Mouse (Mus musculus): ENCODE measurements around the gene Zc3h4. TPM values are rescaled to one million over a fixed set of nuclear protein-coding genes. Genes with fewer than 3 reads are reported as not detected.
A peak's percentile ranks its signal among the peaks of the same experiment; 100 is the strongest.

Gene Zc3h4
- total RNA-seq, 2 experiments from 2014 or later = 25.9 to 38.7 TPM

DNA sequence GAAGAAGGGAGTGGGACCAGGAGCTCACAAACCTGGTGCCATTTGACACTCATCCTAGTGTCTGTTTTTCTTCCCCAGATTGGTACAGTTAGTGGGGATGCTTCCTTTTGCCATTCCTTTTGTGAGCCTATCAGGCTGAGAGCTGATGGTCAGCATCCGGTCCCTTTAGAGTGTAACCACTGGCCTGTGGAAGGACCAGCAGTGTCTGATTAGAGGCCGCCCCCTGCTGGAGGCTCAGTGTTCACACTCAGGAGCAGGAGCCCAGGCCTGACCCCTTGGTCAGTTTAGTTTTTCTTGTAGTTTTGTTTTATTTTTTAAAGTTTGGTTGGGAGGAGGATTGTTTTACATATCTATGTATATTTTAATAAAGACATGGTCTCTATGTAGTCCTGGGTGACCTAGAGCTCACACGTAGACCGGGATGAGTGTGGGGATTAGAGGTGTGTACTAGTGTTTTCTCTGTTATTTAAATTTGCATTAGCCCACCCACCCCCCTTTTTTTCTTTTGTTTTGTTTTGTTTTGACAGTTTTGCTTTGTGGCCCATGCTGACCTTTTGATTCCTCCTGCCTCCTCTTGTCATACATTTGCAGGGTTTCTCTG, 25.5 kb downstream of the Zc3h4 start:
- peak; percentile 87 for ATAC-seq (replicated peaks; ENCODE audit: poor library complexity)

DNA sequence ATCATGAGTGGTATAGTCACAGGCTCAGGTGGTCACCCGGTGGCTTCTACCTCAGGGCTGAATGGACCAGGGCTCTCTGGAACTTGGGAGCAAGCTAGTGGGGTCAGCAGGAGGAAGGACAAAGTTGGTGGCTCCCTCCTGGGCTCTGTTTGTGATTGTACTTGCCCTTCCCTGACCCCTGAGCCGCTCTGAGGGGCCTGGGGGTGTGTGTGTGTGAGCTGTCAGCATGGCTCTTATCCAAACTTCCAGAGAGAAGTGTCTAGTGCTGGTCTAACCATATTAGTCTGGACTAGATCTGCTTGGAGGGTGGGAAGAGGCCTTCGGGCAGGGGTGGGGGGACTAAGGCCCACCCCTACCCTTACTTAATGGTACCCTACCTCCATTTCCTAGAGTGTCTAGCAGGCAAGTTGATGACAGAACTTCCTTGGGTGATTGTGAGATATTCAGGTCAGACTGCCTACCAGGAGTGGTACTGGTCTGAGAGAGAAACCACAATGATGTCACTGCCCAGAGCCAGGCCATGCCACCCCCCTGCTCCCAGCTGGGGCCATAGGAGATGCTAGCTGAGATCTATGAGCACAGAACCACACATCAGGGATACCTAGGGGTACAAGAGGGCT, 32.8 kb downstream of the Zc3h4 start:
- ATAC-seq (replicated peaks; ENCODE audit: poor library complexity) = no peak

DNA sequence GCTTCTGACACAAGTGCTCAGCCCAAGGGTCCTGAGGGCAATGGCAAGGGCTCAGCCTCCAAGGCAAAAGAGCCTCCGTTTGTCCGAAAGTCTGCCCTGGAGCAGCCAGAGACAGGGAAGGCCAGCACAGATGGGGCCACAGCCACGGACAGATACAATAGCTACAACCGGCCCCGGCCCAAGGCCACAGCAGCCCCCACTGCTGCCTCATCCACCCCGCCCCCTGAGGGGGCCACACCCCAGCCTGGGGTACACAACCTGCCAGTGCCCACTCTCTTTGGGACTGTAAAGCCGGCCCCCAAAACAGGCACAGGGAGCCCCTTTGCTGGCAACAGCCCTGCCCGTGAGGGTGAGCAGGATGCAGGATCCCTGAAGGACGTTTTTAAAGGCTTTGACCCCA, 34.4 kb downstream of the Zc3h4 start:
- no peak for ATAC-seq (replicated peaks; ENCODE audit: poor library complexity)

DNA sequence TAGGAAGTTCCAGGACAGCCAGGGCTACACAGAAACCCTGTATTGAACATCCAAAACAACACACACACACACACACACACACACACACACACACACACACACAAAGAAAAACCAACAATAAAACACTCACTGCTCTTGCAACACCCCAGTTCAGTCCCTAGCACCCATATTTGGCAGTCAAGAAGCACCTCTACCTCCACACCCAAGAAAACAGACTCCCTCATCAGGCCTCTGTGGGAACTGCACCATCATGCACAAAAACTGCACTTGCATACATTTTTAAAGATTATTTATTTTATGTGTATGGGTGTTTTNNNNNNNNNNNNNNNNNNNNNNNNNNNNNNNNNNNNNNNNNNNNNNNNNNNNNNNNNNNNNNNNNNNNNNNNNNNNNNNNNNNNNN, 40.5 kb downstream of the Zc3h4 start:
- ATAC-seq (replicated peaks; ENCODE audit: poor library complexity) = peak; percentile 93

DNA sequence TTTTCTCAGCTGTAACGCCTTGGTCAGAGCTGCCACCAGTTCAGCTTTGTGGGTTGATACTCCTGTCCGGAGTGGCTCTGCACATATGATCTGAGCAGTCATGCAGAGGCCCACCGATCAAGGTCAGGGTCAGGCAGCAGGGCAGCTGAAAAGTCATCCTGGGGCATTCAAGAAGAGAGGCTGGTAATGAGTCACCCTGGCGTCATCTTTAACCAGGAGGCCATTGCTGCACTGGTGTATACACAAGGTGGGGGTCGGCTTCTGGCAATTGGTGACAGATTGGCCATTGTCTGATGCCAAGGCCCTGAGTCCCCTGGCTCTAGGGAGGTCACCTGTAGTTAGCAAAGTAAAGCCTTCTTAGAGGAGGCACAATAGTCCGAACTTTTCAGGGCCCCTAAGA, 50.9 kb downstream of the Zc3h4 start:
- ATAC-seq (replicated peaks; ENCODE audit: poor library complexity) = no peak

DNA sequence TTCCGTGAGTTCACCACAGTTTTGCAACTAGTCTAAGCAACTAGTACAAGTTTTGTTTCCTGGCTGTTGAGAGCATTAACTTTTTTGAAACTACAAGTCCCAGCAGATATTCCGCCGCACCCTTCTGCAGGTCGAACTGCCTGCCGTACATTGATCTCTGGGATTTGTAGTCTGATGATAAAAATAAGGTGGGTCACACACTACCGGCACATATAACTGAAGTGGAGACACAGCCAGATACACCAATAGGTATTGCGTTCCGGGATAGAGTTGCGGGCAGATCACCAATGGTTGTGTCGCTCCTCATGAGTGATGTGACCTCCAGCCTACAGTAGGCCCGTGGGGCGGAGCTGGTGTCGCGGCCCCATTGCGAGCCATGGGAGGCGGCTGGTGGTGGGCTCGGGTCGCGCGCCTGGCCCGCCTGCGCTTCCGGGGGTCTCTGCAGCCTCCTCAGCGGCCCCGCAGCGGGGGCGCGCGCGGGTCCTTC, 51.9 kb downstream of the Zc3h4 start, which contains the start of gene Tmem160:
Tmem160 (plus strand) TSS at position 193 of the 487 bp plus-strand sequence.
- peak; percentile 98 for ATAC-seq (replicated peaks; ENCODE audit: poor library complexity)

DNA sequence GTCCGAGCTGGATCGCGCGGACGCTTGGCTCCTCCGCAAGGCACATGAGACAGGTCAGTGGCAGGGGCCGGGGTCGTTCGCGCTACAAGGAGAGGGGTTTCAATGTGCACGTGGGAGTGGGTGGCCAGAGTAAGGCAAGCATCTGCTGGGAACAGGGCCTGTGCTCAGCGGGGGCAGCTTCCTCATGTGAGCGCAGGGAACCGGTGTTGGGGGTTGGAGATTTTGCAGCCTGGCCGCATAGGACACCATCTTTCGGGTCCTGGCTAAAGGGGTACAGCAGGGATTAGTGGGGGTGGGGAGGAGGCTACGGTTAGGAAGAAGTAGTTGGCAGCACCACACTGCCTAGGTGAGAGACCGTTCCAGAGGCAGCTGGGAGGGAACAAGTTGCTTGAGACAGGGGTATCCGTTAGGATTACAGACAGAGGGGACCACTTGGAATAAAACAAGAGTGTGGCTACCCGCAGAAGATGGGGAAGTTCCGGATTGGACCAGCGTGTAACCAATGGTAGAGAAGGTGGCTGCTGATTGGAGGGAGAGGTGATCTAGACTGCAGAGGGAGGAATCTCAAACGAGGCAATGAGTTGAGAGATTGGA, 52.5 kb downstream of the Zc3h4 start:
- ATAC-seq (replicated peaks; ENCODE audit: poor library complexity) = peak; percentile 72

DNA sequence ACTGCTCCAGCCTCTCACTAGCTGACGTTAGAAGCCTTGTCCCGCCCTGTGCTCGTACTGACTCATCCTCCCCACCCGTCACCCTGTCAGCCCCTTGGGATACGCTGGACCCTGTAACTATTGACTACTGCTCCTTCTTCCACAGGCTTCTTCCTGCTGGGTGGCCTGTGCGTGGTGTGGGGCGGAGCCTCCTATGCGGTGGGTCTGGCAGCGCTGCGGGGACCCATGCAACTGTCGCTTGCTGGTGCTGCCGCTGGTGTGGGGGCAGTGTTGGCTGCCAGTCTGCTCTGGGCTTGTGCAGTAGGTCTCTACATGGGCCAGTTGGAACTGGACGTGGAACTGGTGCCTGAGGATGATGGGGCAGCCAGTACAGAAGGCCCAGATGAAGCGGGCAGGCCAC, 54.3 kb downstream of the Zc3h4 start:
- no peak for ATAC-seq (replicated peaks; ENCODE audit: poor library complexity)

DNA sequence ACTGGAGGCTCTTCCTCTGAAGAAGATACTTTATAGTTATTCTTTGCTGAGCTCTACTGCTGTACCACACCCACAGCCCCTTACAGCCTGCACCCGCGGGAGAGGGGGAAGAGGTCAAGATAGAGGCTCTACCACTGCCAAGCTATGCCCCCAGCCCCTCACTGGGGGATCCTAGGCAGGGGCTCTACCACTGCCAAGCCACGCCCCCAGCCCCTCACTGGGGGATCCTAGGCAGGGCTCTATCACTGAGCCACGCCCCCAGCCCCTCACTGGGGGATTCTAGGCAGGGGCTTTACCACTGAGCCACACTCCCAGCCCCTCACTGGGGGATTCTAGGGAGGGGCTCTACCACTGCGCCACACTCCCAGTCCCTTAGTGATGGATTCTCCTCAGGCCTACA, 55.6 kb downstream of the Zc3h4 start:
- no peak for ATAC-seq (replicated peaks; ENCODE audit: poor library complexity)

DNA sequence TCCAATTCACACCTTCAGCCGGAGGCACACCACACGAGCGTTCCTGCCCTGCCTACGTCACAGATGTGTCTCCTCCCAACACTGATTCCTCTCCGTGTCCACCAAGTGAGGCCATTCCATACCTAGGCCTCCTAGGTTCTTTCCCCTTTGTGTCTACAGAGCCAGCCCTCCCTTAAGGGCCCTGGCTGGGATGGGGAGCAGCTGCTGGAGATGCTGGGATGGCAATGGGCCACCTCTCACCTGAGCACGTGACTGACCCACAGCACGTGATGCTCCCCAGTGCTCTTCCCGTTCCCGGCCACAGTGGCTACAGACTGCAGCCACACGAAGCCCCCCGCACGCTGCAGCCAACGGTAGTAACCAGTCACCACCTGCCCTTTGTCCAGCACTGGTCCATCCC, 59.9 kb downstream of the Zc3h4 start:
- ATAC-seq (replicated peaks; ENCODE audit: poor library complexity) = no peak

DNA sequence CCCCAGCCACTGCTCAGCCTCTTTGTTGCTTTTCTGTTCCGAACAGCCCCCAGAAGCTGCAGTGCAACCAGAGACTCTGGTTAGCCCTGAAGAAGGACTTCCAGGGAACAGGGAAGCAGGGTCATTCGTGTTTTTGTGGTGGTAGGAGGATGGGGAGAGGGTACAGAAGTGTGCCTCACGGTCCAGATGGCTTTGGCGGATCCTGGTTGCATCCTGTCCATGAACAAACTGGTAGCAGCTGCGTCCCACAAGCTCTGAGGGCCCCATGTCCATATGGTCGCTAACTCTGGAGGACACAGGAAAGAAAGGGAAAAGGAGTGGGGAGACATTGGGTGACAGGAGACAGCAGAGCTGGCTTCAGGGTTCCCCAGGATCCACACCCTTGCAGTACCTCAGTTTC, 60.4 kb downstream of the Zc3h4 start:
- no peak for ATAC-seq (replicated peaks; ENCODE audit: poor library complexity)

DNA sequence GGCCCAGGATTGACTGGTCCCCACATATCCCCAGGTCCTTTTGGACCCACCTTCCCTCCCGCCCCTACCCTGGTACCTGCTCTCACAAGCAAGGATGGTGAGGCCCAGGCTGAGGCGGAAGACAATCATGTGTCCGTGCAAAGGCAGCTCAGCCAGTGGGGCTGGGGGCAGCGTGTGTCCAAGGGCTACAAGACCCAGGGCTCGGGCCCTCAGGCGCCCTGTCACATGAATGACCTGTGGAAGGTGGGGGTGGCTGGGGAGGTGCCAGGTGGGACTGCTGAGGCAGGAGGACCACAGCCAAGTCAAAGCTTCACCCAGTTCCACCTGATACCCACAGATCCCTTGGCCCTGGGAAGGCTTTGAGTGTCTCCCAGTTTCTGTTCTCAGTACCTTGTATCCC, 61.0 kb downstream of the Zc3h4 start:
- no peak for ATAC-seq (replicated peaks; ENCODE audit: poor library complexity)

DNA sequence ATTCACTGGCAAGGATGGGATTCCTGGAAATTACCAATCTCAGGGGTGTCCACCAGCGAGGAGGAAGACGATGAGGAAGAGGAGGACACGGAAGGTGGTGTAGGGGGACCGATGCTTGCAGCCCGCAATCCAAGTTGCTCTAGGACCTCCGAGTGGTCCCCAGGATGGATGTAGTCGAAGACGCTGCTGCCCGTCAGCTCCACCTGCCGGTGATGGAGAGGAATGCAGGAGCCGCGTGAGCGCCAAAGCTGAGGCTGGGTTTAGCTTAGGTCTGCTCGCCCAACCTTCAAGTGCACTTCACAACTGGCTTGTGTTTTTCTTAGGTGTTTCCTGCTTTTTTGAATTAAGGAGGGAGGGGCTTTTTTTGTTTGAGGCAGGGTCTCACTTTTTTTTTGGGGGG, 62.5 kb downstream of the Zc3h4 start:
- ATAC-seq (replicated peaks; ENCODE audit: poor library complexity) = peak; percentile 89

DNA sequence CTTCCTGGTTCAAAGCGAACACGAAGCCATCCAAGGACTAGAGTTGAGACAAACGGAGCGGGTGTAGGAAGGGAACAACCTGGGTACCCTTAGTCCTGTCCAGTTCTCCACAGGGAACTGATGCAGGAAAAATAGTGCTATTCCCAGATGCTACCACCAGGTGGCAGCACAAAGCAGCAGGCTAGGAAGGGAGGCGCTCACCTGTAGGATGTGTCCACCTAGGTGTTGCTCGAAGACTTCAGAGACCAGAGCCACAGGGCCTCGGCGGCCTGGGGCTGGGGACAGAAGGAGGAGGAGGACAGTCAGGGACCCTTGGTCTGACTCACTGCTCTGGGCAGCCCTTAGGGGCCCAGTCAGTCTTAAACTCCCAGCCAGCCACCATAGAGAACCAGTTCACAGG, 64.5 kb downstream of the Zc3h4 start:
- ATAC-seq (replicated peaks; ENCODE audit: poor library complexity) = peak; percentile 57

DNA sequence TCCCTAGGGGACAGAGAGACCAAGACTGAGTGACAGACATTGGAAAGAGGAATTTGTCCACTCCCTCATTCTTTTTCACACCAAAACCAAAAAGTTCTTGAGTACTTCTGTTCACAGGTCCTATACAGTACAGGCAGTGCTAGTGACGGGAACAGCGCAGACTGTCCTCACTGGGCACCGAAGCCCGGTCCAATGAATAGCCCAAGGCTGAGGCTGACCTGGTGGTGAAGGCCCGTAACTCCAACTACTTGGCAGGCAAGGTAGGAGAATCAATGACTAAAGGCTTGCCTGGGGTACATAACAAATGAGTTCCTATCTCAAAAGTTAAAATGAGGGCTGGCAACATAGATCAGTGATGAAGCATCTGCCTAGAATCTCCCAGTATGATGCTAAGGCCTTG, 64.9 kb downstream of the Zc3h4 start:
- no peak for ATAC-seq (replicated peaks; ENCODE audit: poor library complexity)

DNA sequence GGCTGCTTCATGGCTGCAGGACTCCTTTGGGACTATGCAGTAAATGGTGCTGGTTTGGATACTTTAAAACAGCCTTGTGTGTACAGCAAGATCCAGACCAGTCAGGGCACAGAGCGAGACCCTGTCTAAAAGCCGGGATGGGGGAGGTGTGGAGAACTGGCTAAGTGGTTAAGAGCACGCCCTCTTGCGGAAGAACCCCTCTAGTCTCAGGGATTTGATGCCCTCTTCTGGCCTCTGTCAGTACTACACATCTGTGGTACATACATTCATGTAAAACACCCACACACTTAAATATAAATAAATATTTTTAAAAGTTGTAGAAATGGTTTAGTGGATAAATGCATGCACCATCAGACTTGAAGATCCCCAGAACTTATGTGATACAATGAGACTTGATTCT, 65.9 kb downstream of the Zc3h4 start:
- peak; percentile 67 for ATAC-seq (replicated peaks; ENCODE audit: poor library complexity)

DNA sequence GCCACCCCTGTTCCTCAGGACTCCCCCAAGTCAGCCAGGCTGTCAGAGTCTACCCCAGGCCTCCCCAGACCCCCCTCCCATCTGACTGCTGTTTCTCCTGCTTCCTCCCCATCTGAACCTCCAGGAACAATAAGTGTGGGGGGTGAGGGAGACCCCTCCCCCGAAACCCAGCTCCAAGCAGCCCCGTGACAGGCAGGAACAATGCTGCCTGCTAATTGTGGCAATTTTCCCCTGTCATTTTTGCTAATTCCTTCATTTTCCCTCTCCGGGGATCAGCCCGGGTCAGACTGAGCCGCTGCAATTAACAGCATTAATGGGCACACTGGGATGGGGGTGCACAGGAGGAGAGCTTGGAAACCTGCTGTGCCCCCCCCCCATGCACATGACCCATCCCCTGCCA, 67.4 kb downstream of the Zc3h4 start:
- ATAC-seq (replicated peaks; ENCODE audit: poor library complexity) = no peak

DNA sequence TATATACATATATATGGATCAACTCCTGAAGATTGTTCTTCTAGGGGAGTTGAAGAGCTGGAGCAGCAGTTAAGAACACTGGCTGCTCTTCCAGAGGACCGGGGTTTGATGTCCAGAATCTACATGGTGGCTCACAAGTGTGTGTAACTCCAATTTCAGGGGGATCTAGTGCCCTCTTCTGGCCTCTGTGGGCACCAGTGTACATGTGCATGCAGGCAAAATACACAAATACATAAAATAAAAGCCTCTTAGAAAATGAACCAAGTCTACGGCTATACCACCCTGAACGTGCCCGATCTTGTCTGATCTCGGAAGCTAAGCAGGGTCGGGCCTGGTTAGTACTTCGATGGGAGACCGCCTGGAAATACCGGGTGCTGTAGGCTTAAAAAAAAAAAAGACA, 70.8 kb downstream of the Zc3h4 start:
- peak; percentile 63 for ATAC-seq (replicated peaks; ENCODE audit: poor library complexity)

DNA sequence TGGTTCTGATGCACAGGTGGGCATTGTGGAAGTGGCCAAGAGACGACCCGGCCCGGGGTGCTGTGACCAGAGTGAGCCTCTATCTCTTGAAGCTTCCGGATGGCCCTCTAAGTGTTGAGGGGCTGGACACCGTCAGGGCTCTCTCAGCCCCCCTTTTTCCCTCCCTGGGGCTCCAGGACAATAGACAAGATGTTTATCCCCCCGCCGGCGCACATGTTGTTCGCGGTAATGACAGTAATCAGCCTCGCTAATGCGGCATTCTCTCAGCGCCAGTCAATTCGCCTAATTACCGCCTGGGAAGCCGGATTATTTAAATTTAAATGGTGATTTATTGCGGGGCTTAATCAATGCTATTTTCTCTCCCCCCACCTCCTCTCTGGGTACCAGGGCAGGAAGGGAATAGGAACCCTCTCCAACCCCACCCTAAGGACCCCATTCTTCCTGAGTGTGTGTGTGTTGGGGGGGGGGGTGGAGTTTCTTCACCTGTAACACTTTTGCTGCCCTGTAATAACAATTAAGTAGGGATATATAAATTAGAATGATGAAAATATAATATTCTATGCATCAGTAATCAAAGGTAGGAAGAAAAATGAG, 71.5 kb downstream of the Zc3h4 start:
- no peak for ATAC-seq (replicated peaks; ENCODE audit: poor library complexity)

DNA sequence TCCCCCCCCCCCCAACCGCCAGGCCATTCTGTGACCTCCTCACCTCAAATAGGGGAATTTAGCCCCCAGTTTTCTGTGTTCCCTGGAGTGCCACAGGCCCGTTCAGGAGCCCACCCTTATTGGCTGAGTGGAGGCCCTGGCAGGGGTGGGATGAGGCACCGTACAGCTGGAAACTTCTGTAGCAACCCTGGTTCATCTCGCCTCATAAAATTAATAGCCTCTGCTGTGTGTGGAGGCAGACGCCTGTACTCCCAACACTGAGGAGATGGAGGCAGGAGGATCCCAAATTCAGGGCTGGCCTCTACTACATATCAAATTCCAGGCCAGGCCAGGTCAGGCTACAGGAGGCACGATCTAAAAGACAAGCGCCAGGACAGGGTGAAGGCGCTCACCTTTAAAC, 73.1 kb downstream of the Zc3h4 start:
- no peak for ATAC-seq (replicated peaks; ENCODE audit: poor library complexity)

DNA sequence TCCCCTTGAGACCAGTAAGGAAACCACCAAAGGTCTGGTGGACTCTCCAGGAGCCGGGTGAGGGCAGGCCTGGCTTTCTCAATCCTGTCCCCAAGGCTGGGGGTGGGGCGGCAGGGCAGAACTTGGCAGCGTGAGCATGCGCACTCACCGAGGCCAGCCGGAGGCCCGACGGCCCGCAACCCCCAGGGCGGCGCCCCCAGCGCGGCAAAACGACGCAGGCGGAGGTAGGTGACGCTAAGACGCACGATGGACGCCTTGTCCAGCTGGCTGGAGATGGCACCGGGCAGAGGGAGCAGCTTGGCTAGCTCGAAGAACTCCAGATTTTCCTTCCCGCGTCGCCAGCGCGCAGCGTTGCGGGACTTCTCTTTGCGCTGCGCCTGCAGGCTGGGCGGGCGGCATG, 73.7 kb downstream of the Zc3h4 start:
- ATAC-seq (replicated peaks; ENCODE audit: poor library complexity) = peak; percentile 47; the same call in 1 of the 2 replicates

DNA sequence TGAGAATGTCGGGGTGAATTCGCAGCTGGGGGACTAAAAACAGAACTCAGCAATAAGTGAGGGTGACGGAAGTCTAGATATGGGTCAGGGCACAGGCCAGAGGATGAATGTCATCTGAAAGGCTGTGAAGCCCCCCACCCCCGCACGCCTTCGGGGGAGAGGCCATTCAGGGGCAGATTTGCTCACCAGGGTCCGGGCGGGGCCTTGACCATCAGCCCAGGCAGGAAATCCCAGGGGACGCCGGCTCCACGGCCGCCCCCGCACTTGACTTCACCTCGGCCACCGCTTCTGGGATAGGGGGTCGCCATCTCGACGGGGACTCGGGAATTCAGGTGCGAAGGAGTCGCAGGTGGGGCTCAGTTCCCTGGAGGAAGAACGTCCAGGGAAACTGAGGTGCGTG, 74.6 kb downstream of the Zc3h4 start:
- ATAC-seq (replicated peaks; ENCODE audit: poor library complexity) = no peak

Data from megakaryocyte progenitor cell, adult 5-6 weeks (primary cell).